Mouse (Mus musculus): ENCODE results near the gene Cacng3.
A peak's percentile ranks its signal among the peaks of the same experiment; 100 is the strongest.

Cacng3 gene

GRCm38 (mm10) chr7:122670442-122670872 is at the start of gene Cacng3:
Gene Cacng3 (plus strand): TSS chr7:122670492.
- no peak for DNase-seq

- peak; percentile 71 to 77 for DNase-seq
Observed at GRCm38 (mm10) chr7:122622125-122622774, 48.0 kb upstream of the Cacng3 start.

- no peak for DNase-seq
Observed at GRCm38 (mm10) chr7:122623753-122624152, 46.5 kb upstream of the Cacng3 start.

- peak in 1 of 2 experiments; percentile 22 for DNase-seq
Observed at GRCm38 (mm10) chr7:122628050-122628449, 42.2 kb upstream of the Cacng3 start.

GRCm38 (mm10) chr7:122630386-122630785 is 39.9 kb upstream of the Cacng3 start:
- peak; percentile 53 to 56 for DNase-seq

GRCm38 (mm10) chr7:122631151-122631550 is 39.1 kb upstream of the Cacng3 start:
- DNase-seq: no peak

- DNase-seq: no peak
Observed at GRCm38 (mm10) chr7:122632946-122633345, 37.3 kb upstream of the Cacng3 start.

GRCm38 (mm10) chr7:122633463-122633862 is 36.8 kb upstream of the Cacng3 start:
- no peak for DNase-seq

- DNase-seq: no peak
Observed at GRCm38 (mm10) chr7:122643676-122644075, 26.6 kb upstream of the Cacng3 start.

- DNase-seq: no peak
Observed at GRCm38 (mm10) chr7:122649306-122649705, 21.0 kb upstream of the Cacng3 start.

- DNase-seq: no peak
Observed at GRCm38 (mm10) chr7:122652523-122652922, 17.8 kb upstream of the Cacng3 start.

- no peak for DNase-seq
Observed at GRCm38 (mm10) chr7:122656671-122657070, 13.6 kb upstream of the Cacng3 start.

GRCm38 (mm10) chr7:122657423-122658126 is 12.7 kb upstream of the Cacng3 start:
- no peak for DNase-seq

GRCm38 (mm10) chr7:122665311-122666049 is 4.8 kb upstream of the Cacng3 start:
- no peak for DNase-seq

GRCm38 (mm10) chr7:122667903-122668302 is 2.4 kb upstream of the Cacng3 start:
- peak; percentile 61 to 63 for DNase-seq

- DNase-seq: peak; percentile 55 to 66
Observed at GRCm38 (mm10) chr7:122670873-122671641, 765 bp downstream of the Cacng3 start.

- no peak for DNase-seq
Observed at GRCm38 (mm10) chr7:122672981-122673380, 2.7 kb downstream of the Cacng3 start.

- no peak for DNase-seq
Observed at GRCm38 (mm10) chr7:122675207-122675606, 4.9 kb downstream of the Cacng3 start.

GRCm38 (mm10) chr7:122701751-122702150 is 31.5 kb downstream of the Cacng3 start:
- DNase-seq: peak in 1 of 2 experiments; percentile 5

GRCm38 (mm10) chr7:122702443-122702842 is 32.2 kb downstream of the Cacng3 start:
- DNase-seq: no peak

- no peak for DNase-seq
Observed at GRCm38 (mm10) chr7:122706736-122707135, 36.4 kb downstream of the Cacng3 start.

GRCm38 (mm10) chr7:122716299-122716698 is 46.0 kb downstream of the Cacng3 start:
- no peak for DNase-seq

- no peak for DNase-seq
Observed at GRCm38 (mm10) chr7:122718540-122718939, 48.2 kb downstream of the Cacng3 start.

All from cerebellum, postnatal 14 days (tissue).